Mouse (Mus musculus) stomach, embryonic 16.5 days (tissue): Measurements from ENCODE around the gene Prr15l. TPM values are rescaled to one million over a fixed set of nuclear protein-coding genes. Genes with fewer than 3 reads are reported as not detected.
A peak's percentile ranks its signal among the peaks of the same experiment; 100 is the strongest.

Experiments
- ATAC-seq: fragments of 200-750 bp; cut with Nextera tagmentation; 2 replicates; pipeline ENCODE4 v1.8.0; 2017; ENCODE audit warnings: moderate number of reproducible peaks, moderate TSS enrichment; ENCODE audit not compliant: insufficient read depth, low FRiP score
- H3K27ac ChIP-seq: fragments of 300-500 bp; sonication (generic); 2 replicates; pipeline ENCODE4 v1.5.1; 2014; ENCODE audit warnings: low read length
- H3K27me3 ChIP-seq: fragments of 300-500 bp; sonication (generic); 2 replicates; pipeline ENCODE4 v1.6.1; 2014; ENCODE audit warnings: low read length, control low read depth, mixed read lengths; ENCODE audit not compliant: control insufficient read depth, insufficient read depth
- H3K36me3 ChIP-seq: fragments of 300-500 bp; sonication (generic); 2 replicates; pipeline ENCODE4 v1.6.1; 2014; ENCODE audit warnings: low read length; ENCODE audit not compliant: control insufficient read depth, insufficient read depth
- H3K4me1 ChIP-seq: fragments of 300-500 bp; sonication (generic); 2 replicates; pipeline ENCODE4 v1.6.1; 2014; ENCODE audit warnings: low read length, control low read depth, mixed read lengths; ENCODE audit not compliant: control insufficient read depth, insufficient read depth
- H3K4me2 ChIP-seq: fragments of 300-500 bp; sonication (generic); 2 replicates; pipeline ENCODE4 v1.6.1; 2014; ENCODE audit warnings: low read depth, low read length, mixed read lengths
- H3K4me3 ChIP-seq: fragments of 300-500 bp; sonication (generic); replicated peaks from 2 replicates; pipeline ENCODE4 v1.5.1; 2014; ENCODE audit warnings: mild to moderate bottlenecking, low read length
- H3K9ac ChIP-seq: fragments of 300-500 bp; sonication (generic); 2 replicates; pipeline ENCODE4 v1.6.1; 2014; ENCODE audit warnings: low read length
- H3K9me3 ChIP-seq: fragments of 300-500 bp; sonication (generic); replicated peaks from 2 replicates; pipeline ENCODE4 v1.6.1; 2016; ENCODE audit warnings: low read length, control low read depth; ENCODE audit not compliant: control insufficient read depth
- WGBS: fragments of 180-500 bp; shearing (Covaris S2); extraction: QIAGEN DNeasy Blood & Tissue Kit; methylation state at CpG from one replicate; pipeline ENCODE4 v1.1.7; 2014; 5-methylcytosine and 5-hydroxymethylcytosine counted together
- polyA plus RNA-seq: library from polyadenylated mRNA; unstranded; fragments of >200 nt; fragmentation: Nextera tagmentation; extraction: Ambion mirVana; gene quantifications from 2 replicates; pipeline ENCODE4 v1.2.1, GENCODE M21; 2015

Prr15l gene
- polyA plus RNA-seq, 1 experiment from 2014 or later = 70.8 TPM

GRCm38 (mm10) chr11:96899449-96900306, 28.2 kb upstream of the Prr15l start:
- ATAC-seq = peak; percentile 37; the same call in 1 of the 2 replicates
- no peaks in the 10 kb centered on the region for H3K9me3 ChIP-seq
- no peak overlapping the region for H3K4me3 ChIP-seq
- no peaks in the 10 kb centered on the region for H3K36me3 ChIP-seq
- 47% methylated on average over 13 of the region's 13 CpGs for WGBS
- no peaks in the 10 kb centered on the region for H3K27me3 ChIP-seq
- no peak overlapping the region for H3K4me2 ChIP-seq
- H3K9ac ChIP-seq = no peak overlapping the region
- H3K27ac ChIP-seq = no peak overlapping the region
- H3K4me1 ChIP-seq = peaks cover 10% of the 10 kb centered on the region

- Histone ChIP-seq H3K4me2 (no peak overlapping the region), H3K4me1 (peaks cover 10% of the 10 kb centered on the region), H3K4me3 (no peak overlapping the region), H3K27me3 (no peaks in the 10 kb centered on the region), H3K9me3 (no peaks in the 10 kb centered on the region), H3K9ac (no peak overlapping the region), H3K36me3 (no peaks in the 10 kb centered on the region), H3K27ac (no peak overlapping the region)
- ATAC-seq = no peak
- WGBS = 63% methylated on average over 9 of the region's 9 CpGs
Observed at GRCm38 (mm10) chr11:96901332-96901731, 26.6 kb upstream of the Prr15l start.

GRCm38 (mm10) chr11:96902639-96903635, 25.0 kb upstream of the Prr15l start:
- no peak for ATAC-seq
- Histone ChIP-seq H3K9ac (no peak overlapping the region), H3K27me3 (no peaks in the 10 kb centered on the region), H3K4me3 (no peak overlapping the region), H3K4me2 (no peak overlapping the region), H3K36me3 (no peaks in the 10 kb centered on the region), H3K4me1 (peaks cover 10% of the 10 kb centered on the region), H3K27ac (0 out of 2 replicates have a peak overlapping the region, but pooled peaks have one; percentile 13), H3K9me3 (no peaks in the 10 kb centered on the region)
- 21% methylated on average over 16 of the region's 16 CpGs for WGBS

GRCm38 (mm10) chr11:96906431-96907161, 21.3 kb upstream of the Prr15l start:
- H3K27me3 ChIP-seq = no peaks in the 10 kb centered on the region
- no peak overlapping the region for H3K27ac ChIP-seq
- H3K4me3 ChIP-seq = no peak overlapping the region
- ATAC-seq = no peak
- WGBS = 40% methylated on average over 15 of the region's 15 CpGs
- no peaks in the 10 kb centered on the region for H3K36me3 ChIP-seq
- no peak overlapping the region for H3K4me2 ChIP-seq
- H3K9me3 ChIP-seq = no peaks in the 10 kb centered on the region
- no peak overlapping the region for H3K9ac ChIP-seq
- H3K4me1 ChIP-seq = peaks cover 10% of the 10 kb centered on the region

- WGBS = 84% methylated on average over 12 of the region's 12 CpGs
- H3K36me3 ChIP-seq = no peaks in the 10 kb centered on the region
Observed at GRCm38 (mm10) chr11:96908594-96908993, 19.3 kb upstream of the Prr15l start.

GRCm38 (mm10) chr11:96910003-96910402, 17.9 kb upstream of the Prr15l start:
- H3K9ac ChIP-seq = no peak overlapping the region
- WGBS = 24% methylated on average over 7 of the region's 7 CpGs
- H3K4me2 ChIP-seq = no peak overlapping the region
- no peak overlapping the region for H3K27ac ChIP-seq
- H3K36me3 ChIP-seq = no peaks in the 10 kb centered on the region
- peaks cover 1% of the 10 kb centered on the region for H3K4me1 ChIP-seq
- ATAC-seq = peak; percentile 79; the same call in 1 of the 2 replicates
- H3K4me3 ChIP-seq = no peak overlapping the region
- H3K27me3 ChIP-seq = no peaks in the 10 kb centered on the region
- no peaks in the 10 kb centered on the region for H3K9me3 ChIP-seq

More at GRCm38 (mm10) chr11:96908594-96908993, 19.3 kb upstream of the Prr15l start:
- no peak overlapping the region for H3K4me2 ChIP-seq
- no peak overlapping the region for H3K4me3 ChIP-seq
- no peaks in the 10 kb centered on the region for H3K9me3 ChIP-seq
- no peak for ATAC-seq
- no peak overlapping the region for H3K9ac ChIP-seq
- H3K27me3 ChIP-seq = no peaks in the 10 kb centered on the region
- H3K4me1 ChIP-seq = no peaks in the 10 kb centered on the region
- H3K27ac ChIP-seq = no peak overlapping the region

GRCm38 (mm10) chr11:96912682-96913081, 15.2 kb upstream of the Prr15l start:
- 81% methylated on average over 11 of the region's 11 CpGs for WGBS
- Histone ChIP-seq H3K27ac (no peak overlapping the region), H3K36me3 (no peaks in the 10 kb centered on the region), H3K4me3 (no peak overlapping the region), H3K4me2 (no peak overlapping the region), H3K27me3 (no peaks in the 10 kb centered on the region), H3K4me1 (peaks cover 10% of the 10 kb centered on the region), H3K9ac (no peak overlapping the region), H3K9me3 (no peaks in the 10 kb centered on the region)
- no peak for ATAC-seq

GRCm38 (mm10) chr11:96916044-96916884, 11.6 kb upstream of the Prr15l start, which contains the start of gene Cdk5rap3:
Gene Cdk5rap3, minus strand, starts transcription at chr11:96916496.
- H3K27ac ChIP-seq = peak within 1 kb of the TSS; percentile 60
- peak; percentile 97 for ATAC-seq

More at GRCm38 (mm10) chr11:96916044-96916884, 11.6 kb upstream of the Prr15l start, which contains the start of gene Cdk5rap3:
- peak within 1 kb of the TSS; percentile 80 for H3K9ac ChIP-seq
- under 1% methylated on average over 55 of the region's 55 CpGs for WGBS
- no peaks in the 10 kb centered on the region for H3K36me3 ChIP-seq
- H3K4me2 ChIP-seq = peak within 1 kb of the TSS; percentile 87
- H3K4me3 ChIP-seq = peak within 1 kb of the TSS; percentile 66
- peaks cover 17% of the 10 kb centered on the region for H3K4me1 ChIP-seq
- H3K9me3 ChIP-seq = no peaks in the 10 kb centered on the region
- no peaks in the 10 kb centered on the region for H3K27me3 ChIP-seq
